24 mouse cellular contexts compared by ENCODE assay signal in genomic region chr17:34885615-34886014, GRCm38 (mm10). TPM values are rescaled to one million over a fixed set of nuclear protein-coding genes. Genes with fewer than 3 reads are reported as not detected.
"Had no signal": no experiment of that assay in that cellular context is flagged by ENCODE, and none has a peak within 500 bp of the region (broad histone marks: within the 10 kb centered on the region; RNA-seq: fewer than 3 reads in every experiment).

No protein-coding gene starts in this region.

- ATAC-seq: liver, embryonic 12.5 days; midbrain, embryonic 13.5 days; midbrain, embryonic 16.5 days had no signal

- DNase-seq: kidney, postnatal 10 days; kidney, postnatal 4 days; liver; lung, adult 18-20 months; lung, postnatal 10 days; lung, postnatal 36 days; retina, postnatal 1 day; right cerebral cortex, postnatal 25 days; spleen, adult 18-20 months; thymus, postnatal 25 days had no signal

- H3K27me3 ChIP-seq: liver, embryonic 15.5 days; lung, embryonic 15.5 days; megakaryocyte, embryonic 14.5 days; stomach, embryonic 15.5 days had no signal

- H3K4me3 ChIP-seq: limb, embryonic 10.5 days; limb, embryonic 13.5 days; liver, embryonic 12.5 days; liver, embryonic 15.5 days; lung, embryonic 15.5 days; midbrain, embryonic 10.5 days; midbrain, embryonic 13.5 days; myocyte; neural tube, embryonic 13.5 days; stomach, embryonic 15.5 days had no signal

- H3K4me2 ChIP-seq: limb, embryonic 13.5 days; liver, embryonic 12.5 days; liver, embryonic 15.5 days; lung, embryonic 15.5 days; midbrain, embryonic 13.5 days; neural tube, embryonic 13.5 days; stomach, embryonic 15.5 days had no signal

- H3K9ac ChIP-seq: limb, embryonic 13.5 days; liver, embryonic 15.5 days; lung, embryonic 15.5 days; midbrain, embryonic 13.5 days; neural tube, embryonic 13.5 days; stomach, embryonic 15.5 days had no signal

- H3K4me1 ChIP-seq: limb, embryonic 13.5 days; midbrain, embryonic 13.5 days; neural tube, embryonic 13.5 days had no signal

- H3K36me3 ChIP-seq: limb, embryonic 10.5 days; limb, embryonic 13.5 days; liver, embryonic 12.5 days; liver, embryonic 15.5 days; lung, embryonic 15.5 days; midbrain, embryonic 10.5 days; midbrain, embryonic 13.5 days; neural tube, embryonic 13.5 days; stomach, embryonic 15.5 days had no signal

- H3K9me3 ChIP-seq: limb, embryonic 10.5 days; limb, embryonic 13.5 days; liver, embryonic 12.5 days; liver, embryonic 15.5 days; lung, embryonic 15.5 days; megakaryocyte, embryonic 14.5 days; midbrain, embryonic 10.5 days; midbrain, embryonic 13.5 days; neural tube, embryonic 13.5 days; stomach, embryonic 15.5 days had no signal

- H3K27ac ChIP-seq: limb, embryonic 10.5 days; limb, embryonic 13.5 days; liver, embryonic 12.5 days; liver, embryonic 15.5 days; lung, embryonic 15.5 days; midbrain, embryonic 10.5 days; midbrain, embryonic 13.5 days; neural tube, embryonic 13.5 days; stomach, embryonic 15.5 days had no signal

RNA-seq across cellular contexts. Expression of gene Gm20547, which starts 3.8 kb away (rescaled TPM):
- polyA plus RNA-seq: kidney, embryonic 14.5 days; limb, embryonic 13.5 days; liver, embryonic 12.5 days; liver, embryonic 15.5 days; lung, embryonic 15.5 days; midbrain, embryonic 16.5 days; myocyte; neural tube, embryonic 13.5 days; stomach, embryonic 15.5 days; thymus, postnatal 0 days had no signal
